Mouse (Mus musculus): ENCODE data around the gene Acad9. TPM values are rescaled to one million over a fixed set of nuclear protein-coding genes. Genes with fewer than 3 reads are reported as not detected.

Gene Acad9
- 10 to 100 TPM; 39.1 to 47.6 (median 42.0) TPM for total RNA-seq (2022)

DNA sequence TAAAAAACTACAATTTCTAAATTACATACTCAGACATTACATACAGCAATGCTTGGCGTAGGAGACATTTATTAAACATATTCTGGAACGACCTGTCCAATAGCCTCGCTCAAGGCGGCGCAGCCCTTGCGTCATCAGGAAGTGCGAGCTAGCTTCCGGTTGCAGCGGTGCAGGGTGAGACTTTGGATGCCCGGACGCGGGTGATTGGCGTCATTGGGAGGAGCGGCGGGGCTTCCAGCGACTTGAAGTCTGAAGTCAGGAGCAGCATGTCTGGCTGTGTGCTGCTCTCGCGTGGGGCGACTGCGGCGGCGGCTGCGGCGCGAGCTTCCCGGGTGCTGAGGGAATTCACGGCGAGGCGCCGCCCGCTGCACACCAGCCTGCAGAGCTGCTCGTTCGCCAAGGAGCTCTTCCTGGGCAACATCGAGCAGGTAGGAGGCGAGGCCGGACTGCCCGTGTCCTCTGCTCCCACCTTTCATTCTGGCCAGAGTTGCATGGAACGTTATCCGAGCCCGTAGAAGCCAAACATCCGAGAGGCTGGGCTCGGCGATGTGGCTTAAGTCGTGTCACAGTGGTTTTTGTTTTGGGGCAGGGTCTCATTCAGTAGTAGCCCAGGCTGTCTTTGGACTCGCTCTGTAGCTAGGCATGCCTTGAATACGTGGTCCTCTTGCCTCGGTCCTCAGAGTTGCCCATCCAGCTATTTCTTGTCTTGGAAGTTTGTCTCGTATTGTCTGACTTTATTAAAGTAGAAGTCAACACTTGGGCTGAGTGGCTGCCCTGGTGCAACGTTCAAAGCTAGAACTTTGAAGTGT, at the start of gene Acad9:
TSS of gene Acad9 (plus strand) at position 137 of the 809 bp plus-strand sequence.
- DNase-seq (ENCODE audit: low spot score), result peak; percentile 93

DNA sequence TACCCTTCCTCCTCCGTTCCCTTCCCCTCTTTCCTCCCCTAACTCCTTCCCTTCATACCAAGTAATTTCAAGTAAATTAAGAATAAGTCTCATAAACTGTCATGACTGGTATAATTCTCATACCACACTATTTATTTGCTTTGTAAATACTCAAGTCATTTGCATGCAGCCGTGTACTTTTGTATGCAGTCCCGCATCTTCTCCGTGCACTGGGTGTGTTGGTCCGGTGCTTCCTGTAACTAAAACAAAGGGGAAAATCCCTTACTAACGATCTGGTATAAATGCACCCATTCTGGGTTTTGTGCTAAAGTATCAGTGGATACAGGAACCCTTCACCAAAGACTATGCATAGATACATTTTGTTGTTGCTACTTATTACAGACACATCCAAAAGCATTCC, 40.0 kb upstream of the Acad9 start:
- DNase-seq (ENCODE audit: low spot score), result no peak

DNA sequence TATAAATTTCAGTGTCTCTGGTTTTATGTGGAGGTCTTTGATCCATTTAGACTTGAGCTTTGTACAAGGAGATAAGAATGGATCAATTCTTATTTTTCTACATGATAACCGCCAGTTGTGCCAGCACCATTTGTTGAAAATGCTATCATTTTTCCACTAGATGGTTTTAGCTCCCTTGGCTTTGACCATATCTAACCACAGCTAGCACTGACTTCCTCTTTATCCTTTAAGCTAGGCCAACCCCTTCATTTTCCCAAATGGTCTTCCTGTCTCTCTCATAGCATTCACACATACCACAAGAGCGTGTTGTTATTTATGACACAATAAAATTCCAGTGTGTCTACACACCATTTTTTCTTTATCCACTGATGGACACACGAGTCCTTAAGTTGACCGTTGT, 35.8 kb upstream of the Acad9 start:
- no peak for DNase-seq (ENCODE audit: low spot score)

DNA sequence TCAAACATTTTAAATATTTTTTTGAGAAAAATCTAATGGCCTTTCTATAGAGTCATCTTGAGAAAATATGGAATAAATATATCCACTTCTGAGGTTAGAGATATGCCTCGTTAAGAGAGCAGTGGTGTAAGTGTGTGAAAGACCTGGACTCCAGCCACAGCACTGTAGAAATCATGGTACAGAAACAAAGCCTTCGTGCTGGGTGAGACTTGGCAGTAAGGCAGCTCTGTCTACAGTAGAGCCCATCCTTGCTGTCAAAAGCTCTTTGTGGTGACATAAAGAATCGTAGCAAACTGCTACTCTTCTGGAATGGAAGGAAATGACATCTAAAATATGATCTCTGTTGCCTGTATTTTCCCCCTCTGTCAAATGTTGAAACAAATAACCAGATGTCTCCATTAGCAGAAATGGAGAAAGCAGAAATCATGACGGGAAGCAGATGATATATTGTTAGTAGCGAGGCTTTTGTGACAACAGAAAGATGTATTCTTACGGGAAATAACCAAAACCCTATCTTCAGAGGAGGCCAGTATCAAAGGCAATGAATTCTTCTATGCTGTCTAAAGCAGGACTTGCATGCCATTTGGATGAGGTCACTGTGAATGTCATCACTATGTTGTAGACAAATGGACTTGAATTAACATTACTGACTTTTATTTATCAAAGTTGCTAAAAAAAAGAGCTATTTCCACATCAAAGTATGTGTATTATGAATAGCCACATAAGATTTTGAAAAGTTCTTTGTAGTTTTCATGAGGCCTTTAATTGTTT, 33.9 kb upstream of the Acad9 start:
- DNase-seq (ENCODE audit: low spot score), result no peak

DNA sequence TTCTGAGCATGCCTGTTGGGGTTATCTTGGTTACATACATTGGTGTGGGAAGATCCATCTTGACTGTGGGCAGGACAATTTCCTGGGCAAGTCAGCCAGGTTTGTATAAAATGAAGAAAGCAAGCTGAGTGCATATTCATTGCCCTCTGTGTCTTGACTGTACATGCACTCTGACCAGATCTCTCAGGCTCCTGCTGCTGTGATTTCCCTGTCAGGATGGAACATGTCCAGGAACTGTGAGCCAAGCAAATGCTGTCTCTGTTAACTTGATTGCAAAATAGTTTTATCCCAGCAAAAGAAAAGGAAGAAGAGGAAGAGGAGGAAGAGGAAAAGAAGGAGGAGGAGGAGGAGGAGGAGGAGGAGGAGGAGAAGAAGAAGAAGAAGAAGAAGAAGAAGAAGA, 21.3 kb upstream of the Acad9 start:
- no peak for DNase-seq (ENCODE audit: low spot score)

DNA sequence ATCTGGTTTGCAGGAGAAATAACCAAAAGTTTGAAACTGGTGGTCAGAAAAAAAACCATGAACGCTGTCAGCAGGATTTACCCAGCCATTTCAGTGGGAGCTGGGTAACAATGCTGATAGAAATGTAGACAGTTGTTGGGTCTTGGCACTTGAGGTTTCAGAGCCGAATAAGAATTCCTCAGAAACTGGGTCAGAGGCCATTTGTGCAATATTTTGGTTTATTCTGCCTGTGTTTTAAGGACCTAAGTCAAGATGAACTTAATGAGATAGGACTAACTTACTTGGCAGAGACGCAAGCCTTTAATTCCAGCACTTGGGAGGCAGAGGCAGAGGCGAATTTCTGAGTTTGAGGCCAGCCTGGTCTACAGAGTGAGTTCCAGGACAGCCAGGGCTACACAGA, 20.7 kb upstream of the Acad9 start:
- no peak for DNase-seq (ENCODE audit: low spot score)

DNA sequence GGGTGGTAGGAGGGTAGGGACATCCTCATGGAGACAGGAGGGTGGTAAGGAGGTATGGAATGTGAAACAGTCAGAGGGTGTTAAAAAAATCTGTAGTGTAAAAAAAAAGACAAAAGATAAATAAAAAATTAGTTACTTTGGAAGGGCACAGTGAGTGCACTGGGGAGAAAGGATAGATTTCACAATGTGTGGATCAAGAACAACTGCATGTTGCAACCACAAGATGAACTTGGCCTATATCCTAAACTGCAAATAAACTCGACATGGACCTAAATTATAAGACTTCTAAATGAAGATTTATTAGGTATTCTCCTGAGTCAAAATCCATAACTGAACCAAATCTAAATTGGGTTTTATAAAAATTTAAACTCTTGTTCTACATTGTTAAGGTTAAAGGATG, 16.7 kb upstream of the Acad9 start:
- DNase-seq (ENCODE audit: low spot score), result no peak

DNA sequence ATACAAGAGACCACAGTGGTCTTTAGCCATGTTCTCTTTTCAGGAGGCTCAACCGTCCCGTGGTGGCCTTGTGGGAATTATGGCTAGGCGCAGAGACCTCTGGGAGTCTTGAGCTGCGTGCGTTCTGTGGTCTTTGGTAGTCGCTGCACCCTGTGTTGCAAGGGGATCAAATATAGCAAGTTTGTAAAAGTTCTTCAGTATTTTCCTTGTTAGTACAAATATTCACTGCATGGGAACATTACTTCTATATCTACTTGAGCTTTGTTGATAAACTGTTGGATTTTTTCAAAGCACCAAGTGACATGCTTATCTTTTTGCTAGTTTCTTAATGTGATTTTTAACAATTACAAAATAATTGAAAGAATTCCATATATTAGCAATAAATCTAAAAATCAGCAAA, 12.3 kb upstream of the Acad9 start, which contains the start of gene Ccdc144b:
TSS of gene Ccdc144b (minus strand) at position 101 of the 400 bp plus-strand sequence.
- DNase-seq (ENCODE audit: low spot score), result no peak

DNA sequence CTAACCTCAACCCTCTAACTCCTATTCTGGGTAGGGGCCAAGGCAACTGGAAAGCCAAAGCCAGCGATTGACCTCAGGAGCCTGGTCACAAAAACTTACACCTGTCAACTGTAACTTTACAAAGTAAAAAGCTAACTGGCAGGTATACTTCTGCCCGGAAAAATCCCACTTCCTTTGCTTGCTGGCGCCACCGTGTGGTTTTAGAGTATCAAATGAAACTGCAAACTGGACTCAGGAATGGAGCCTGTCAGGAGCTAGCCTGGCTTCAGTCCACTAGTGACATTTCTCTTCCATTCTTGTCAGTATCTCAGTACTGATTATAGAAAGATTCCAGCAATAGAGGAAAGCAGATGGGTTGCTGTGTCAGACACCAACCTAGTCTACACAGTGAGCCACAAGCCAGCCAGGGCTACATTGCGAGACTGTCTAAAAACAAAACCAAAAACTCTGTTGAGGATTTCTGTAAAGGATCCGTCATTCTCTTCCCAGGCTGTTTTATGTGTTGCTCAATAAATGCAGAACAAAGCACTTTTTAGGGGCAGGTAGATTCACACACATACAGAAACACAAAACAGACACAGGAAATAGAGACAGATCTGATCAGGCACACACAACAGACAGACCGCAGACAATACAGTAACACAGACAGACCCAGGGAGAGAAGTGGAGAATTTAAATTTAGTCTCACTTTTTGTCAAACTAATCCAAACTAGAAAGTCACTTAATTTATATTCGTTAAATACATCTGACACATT, 5.5 kb upstream of the Acad9 start:
- DNase-seq (ENCODE audit: low spot score), result peak; percentile 24

DNA sequence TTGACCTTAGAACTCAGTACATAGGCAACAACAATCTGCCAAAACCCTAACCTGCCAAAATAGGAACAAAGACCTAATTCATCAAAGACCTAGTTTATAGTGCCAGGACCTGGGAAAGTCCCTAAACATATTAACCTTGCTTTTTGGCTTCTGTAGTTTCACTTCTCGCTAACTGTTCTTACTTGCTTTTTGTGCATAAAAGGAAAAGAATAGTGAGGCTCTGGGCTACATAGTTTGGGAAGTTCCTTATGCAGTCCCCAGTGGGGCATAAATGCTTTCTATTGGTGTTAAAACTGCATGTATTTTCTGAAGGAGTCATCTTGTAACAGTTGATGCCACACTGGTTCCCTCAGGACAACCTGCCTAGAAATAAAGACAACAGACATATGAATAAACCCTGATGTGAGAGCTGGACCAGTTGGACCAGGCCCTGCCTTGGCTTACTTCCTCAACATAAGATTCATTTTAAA, 1.2 kb upstream of the Acad9 start:
- no peak for DNase-seq (ENCODE audit: low spot score)

DNA sequence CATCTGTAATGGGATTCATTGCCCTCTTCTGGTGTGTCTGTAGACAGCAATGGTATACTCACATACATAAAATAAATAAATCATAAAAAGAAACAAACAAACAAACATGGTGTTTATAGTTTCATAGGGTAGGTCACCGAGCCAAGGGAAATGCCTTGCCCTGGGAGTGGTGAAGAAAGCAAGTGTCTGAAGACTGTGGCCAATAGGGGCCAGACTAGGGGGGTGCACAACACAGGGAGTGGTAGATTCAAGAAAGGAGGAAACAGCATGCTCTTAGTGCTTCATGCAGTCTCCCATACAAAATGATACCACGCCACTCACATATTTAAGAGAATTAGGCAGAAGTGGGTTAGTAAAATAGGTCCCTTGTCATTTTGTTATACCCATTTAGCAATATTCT, 613 bp upstream of the Acad9 start:
- DNase-seq (ENCODE audit: low spot score), result no peak

DNA sequence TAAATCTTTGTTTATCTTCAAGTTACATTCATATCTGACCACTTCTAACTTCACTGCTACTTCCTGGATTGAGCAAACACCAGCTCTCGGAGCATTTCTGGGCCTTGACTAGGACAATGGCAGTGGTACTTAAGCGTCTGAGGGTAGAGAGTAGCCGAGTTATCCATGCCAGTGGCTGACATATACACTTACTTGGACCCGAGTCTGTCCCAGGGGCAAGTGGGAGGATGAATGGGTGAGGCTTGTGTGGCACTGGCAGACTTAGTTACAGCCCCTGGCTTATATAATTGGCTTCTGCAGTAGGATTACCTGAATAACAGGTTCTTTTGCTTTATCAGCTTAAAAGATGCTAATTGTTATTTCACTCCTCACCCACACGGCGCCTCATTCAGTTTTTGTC, 2.0 kb downstream of the Acad9 start:
- no peak for DNase-seq (ENCODE audit: low spot score)

DNA sequence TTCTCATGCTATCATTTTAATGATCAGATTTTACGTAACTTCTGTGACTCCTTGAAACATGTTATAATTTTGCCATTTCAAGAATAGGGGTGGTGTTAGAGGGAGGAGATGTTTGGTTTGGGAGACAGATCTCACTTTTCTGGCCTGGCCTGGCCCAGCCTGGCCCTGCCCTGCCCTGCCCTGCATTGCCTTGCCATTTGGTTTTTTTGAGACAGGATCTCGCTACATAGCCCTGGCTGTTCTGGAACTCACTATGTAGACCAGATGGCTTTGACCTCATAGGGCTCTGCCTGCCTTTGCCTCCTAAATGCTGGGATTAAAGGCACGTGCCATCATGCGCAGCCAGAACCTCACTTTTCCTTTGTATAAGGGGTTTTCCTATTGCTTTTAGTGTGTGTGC, 4.7 kb downstream of the Acad9 start:
- no peak for DNase-seq (ENCODE audit: low spot score)

DNA sequence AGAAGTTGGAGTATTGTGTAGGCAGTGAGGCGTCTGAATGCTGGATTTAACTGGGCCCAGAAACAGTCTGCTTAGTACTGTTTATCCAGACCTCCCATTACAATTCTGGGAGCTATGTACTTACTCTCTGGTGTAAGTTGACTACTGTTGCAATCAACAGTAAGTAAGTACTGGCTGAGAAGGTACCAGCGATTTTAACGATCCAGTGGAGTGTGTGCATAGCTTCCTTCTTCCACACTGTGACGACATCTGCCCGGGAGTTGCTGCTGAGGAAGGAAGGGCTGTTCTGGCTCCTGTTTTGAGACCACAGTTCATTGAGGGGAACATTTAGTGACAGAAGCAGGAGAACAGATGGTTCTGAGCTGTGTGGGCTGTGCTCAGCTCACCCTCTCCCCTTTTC, 5.3 kb downstream of the Acad9 start:
- no peak for DNase-seq (ENCODE audit: low spot score)

DNA sequence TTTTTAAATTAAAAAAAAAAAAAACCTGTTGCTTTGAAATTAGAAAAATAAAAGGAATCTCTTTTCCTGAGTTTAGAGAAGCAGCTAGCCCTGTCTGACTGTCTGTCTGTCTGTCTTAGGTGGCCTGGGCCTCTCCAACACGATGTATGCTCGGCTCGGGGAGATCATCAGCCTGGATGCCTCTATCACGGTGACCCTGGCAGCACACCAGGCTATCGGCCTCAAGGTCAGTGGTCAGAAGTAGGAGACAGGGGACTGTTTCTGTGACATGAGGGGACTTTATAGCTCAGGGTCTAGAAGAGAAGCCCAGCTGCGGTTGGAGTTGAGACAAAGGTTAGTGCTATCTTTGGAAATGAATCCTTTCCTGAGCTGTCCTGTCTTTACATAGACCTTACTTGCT, 8.5 kb downstream of the Acad9 start:
- DNase-seq (ENCODE audit: low spot score), result no peak

DNA sequence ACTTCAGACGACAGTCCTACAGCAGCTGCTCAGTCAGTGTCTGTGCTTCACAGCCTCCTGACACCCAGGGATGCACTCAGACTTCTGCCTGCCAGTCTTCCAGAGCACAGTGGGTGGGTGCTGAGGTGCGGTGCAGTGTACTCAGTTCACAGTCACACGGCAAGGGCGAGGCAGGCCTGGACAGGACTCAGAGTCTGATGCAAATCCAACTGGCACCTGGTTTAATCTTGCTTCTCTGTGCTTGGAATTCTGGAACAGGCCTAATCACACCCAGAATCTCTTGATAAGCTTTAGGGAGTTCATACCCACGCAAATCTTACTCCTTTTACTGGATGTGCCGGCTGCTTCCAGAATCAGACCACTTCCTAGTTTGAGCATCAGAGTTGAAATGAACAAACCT, 9.7 kb downstream of the Acad9 start:
- no peak for DNase-seq (ENCODE audit: low spot score)

DNA sequence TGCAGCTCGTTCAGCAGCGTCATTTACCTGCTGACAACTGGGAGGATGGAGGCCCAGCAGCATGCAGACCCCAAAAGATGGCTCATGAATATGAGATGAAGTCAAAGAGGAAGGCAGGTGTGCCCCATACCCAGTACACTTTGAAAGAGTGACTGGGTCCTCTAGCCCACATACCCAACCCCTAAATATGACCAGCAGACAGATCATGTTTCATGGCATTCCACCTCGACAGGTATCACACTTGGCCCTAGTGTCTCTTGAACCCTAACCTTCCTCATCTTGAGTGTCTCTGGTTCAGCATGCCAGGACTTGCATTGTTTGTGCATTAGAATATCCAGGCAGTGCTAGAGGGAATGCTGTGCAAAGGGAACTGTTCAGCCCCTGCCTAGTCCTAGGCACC, 11.6 kb downstream of the Acad9 start:
- DNase-seq (ENCODE audit: low spot score), result no peak

DNA sequence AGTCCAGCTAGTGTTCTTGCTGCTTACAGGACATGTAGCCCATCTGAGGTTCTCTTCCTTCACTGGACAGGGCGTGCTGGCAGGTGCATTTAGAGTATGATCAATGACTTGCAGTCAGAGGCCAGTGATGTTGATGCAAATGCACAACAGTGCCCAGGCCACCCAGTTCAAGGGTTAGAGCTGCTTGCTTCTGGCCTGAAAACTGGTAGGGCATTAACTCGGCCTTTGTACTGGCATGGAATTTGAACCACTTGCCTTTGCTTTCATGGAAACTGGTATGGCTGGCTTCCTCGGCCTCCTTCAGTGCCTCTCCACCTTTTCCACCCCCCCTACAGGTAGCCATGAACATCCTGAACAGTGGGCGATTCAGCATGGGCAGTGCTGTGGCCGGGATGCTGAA, 14.1 kb downstream of the Acad9 start:
- DNase-seq (ENCODE audit: low spot score), result no peak

DNA sequence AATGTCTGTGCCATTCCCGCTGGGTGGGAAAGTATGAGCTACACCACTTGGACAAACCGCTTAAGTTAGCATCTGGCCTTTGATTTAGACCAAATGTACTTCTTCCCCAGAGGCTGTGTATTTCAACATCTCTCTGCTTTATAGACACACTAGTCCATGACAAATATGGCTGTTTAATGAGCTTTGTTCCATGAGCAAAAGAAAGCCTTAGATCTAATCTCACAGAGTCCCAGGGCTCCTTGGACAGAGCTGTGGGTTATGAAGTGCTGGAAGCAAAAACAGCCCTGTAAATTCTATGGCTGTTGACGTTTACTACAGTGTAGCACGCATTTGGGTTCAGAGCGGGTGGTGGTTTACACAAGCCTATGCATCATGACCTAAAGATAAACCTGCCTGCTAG, 15.0 kb downstream of the Acad9 start:
- no peak for DNase-seq (ENCODE audit: low spot score)

DNA sequence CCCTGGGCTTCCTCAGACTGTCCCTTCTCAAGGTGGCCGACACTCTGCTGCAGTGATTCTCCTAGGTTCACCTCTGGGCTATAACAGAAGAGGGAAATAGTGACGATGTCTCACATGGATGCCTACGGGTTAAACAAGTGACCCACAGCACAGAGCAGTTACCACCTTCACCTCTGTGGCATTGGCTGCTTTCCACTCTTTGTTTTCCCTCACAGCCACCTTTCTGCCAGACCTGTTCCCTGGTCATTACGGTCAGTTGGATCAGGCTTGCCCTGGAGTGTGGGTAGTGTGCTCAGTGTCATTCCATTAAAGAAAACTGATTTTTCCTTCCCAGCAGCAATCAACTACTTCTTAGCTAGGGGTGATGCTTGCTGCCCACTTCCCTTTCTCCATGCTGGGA, 17.1 kb downstream of the Acad9 start:
- no peak for DNase-seq (ENCODE audit: low spot score)

DNA sequence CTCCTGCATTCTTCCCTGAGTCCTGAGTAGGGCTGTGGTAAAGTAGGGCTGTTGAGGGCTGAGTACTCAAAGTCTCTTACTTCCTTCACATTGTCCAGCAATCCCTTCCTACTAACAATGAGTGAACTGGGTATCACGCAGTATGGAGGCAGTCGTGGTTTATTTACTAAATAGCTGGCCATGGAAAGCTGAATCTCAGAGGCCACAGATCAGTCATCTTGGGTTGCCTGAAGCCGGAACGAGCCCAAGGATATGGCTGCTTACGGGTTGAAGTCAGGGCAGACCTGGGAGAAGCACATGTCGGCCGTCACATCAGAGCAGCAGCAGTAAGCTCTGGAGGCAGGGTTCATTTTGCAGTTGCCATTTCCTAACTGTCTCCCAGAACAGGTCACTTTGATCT, 17.6 kb downstream of the Acad9 start:
- DNase-seq (ENCODE audit: low spot score), result no peak

DNA sequence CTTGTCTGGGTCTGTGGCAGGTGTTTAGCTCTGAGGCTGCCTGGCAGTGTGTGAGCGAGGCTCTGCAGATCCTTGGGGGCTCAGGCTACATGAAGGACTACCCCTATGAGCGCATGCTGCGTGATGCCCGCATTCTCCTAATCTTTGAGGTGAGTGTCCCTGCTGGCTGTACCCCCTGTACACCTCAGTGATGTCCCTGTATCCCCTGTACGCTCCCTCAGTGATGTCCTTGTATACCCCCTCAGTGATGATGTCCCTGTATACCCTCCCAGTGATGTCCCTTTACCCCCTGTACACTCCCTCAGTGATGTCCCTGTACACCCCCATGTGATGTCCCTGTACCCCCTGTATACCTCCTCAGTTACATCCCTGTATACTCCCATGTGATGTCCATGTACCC, 19.6 kb downstream of the Acad9 start:
- DNase-seq (ENCODE audit: low spot score), result no peak
